23 mouse cellular contexts compared by ENCODE assay signal in the genomic region with DNA sequence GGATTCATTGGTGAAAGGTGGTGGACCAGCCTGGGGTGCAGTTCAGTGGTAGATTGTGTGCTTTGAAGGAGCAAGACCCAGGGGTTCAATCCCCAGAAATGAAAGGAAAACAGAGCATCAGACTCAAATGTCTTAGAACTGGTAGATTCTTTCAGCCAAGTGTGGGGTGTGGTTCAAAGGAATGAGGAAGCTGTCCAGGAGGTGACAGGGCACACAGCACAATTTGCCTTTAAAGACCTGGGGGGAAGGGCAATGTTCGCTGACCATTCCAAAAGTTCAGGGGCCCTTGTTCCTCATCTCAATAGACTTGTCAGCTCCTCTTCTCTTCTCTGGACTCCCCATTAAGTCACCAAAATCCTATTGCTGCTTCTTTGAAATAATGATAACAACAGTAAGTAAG. TPM values are rescaled to one million over a fixed set of nuclear protein-coding genes. Genes with fewer than 3 reads are reported as not detected.
DNase-seq lines count a peak whose midpoint lies in the region; ATAC-seq and TF ChIP-seq lines count a peak whose summit lies in the region.
"Had no signal": no experiment of that assay in that cellular context is flagged by ENCODE, and none has a peak within 500 bp of the region (broad histone marks: within the 10 kb centered on the region; RNA-seq: fewer than 3 reads in every experiment).

No protein-coding gene starts in this region.

- TF ChIP-seq CTCF in intestine, postnatal 0 days (IDR thresholded peaks at IDR 0.05; ENCODE audit: low read depth), result no peak
- TF ChIP-seq CTCF in MEL (IDR thresholded peaks at IDR 0.05 in 2 of 3, conservative IDR thresholded peaks at IDR 0.05 in 1 of 3; ENCODE audit: control insufficient read depth in 1 of 3, insufficient read depth in 1 of 3, low read depth in 2 of 3, low read length in 3 of 3, poor library complexity in 1 of 3, severe bottlenecking in 1 of 3), result no peak

- no peak overlapping the region for H3ac ChIP-seq in myocyte (ENCODE audit: control insufficient read depth, insufficient read length)

- H3K27ac ChIP-seq in intestine, embryonic 16.5 days (ENCODE audit: low read length), result no peak overlapping the region
- no peak overlapping the region for H3K27ac ChIP-seq in intestine, postnatal 0 days (ENCODE audit: low read depth, low read length)
- H3K27ac ChIP-seq in MEL (ENCODE audit: control insufficient read depth, low read depth, low read length), result no peak overlapping the region
- H3K27ac ChIP-seq: heart, adult 2 months; heart, embryonic 13.5 days; hindbrain, postnatal 0 days; kidney, embryonic 15.5 days; limb, embryonic 15.5 days; liver, embryonic 14.5 days; midbrain, embryonic 10.5 days had no signal

- peak; percentile 47 for DNase-seq in MEL (ENCODE audit: low read depth, low spot score)
- DNase-seq in lung, postnatal 25 days (ENCODE audit: low spot score), result peak; percentile 60
- no peak for DNase-seq in layer of hippocampus, adult 11-12 months (ENCODE audit: low spot score)
- DNase-seq: adrenal gland, postnatal 14 days; cerebellum, adult 9-10 months; forebrain, postnatal 0 days; gastrocnemius, postnatal 14 days; heart, adult 2 months; heart, postnatal 14 days; kidney, adult 11 months; kidney, postnatal 36 days; left cerebral cortex, postnatal 4 days had no signal

- ATAC-seq in intestine, embryonic 16.5 days, result 0 out of 2 replicates have a peak, but pooled peaks have one; percentile 19
- no peak for ATAC-seq in intestine, postnatal 0 days
- no peak for ATAC-seq in CD4-positive, CD25-positive, alpha-beta regulatory T cell, adult 4 months
- ATAC-seq: forebrain, postnatal 0 days; hindbrain, postnatal 0 days; midbrain, embryonic 16.5 days had no signal

- H3K9ac ChIP-seq in intestine, embryonic 16.5 days (ENCODE audit: low read depth, low read length), result no peak overlapping the region
- H3K9ac ChIP-seq in intestine, postnatal 0 days (ENCODE audit: low read depth, low read length), result no peak overlapping the region
- H3K9ac ChIP-seq in MEL (ENCODE audit: control insufficient read depth, low read depth, low read length, poor library complexity, severe bottlenecking), result no peak overlapping the region
- H3K9ac ChIP-seq: forebrain, postnatal 0 days; heart, embryonic 13.5 days; kidney, embryonic 15.5 days; limb, embryonic 15.5 days; liver, embryonic 14.5 days had no signal

- TF ChIP-seq POLR2A in MEL (IDR thresholded peaks at IDR 0.05; ENCODE audit: control insufficient read depth in 1 of 2, insufficient read depth in 1 of 2, low read depth in 1 of 2, low read length in 2 of 2, poor library complexity in 1 of 2), result no peak
- no peak for TF ChIP-seq POLR2A in myocyte (IDR thresholded peaks at IDR 0.05; ENCODE audit: insufficient read length, low read depth)

- no peaks in the 10 kb centered on the region for H3K27me3 ChIP-seq in intestine, embryonic 16.5 days (replicated peaks; ENCODE audit: control insufficient read depth, insufficient read depth, low read length)
- H3K27me3 ChIP-seq in intestine, postnatal 0 days (replicated peaks; ENCODE audit: control insufficient read depth, insufficient read depth, low read length), result peaks cover 7% of the 10 kb centered on the region; the same call in 1 of the 2 replicates
- H3K27me3 ChIP-seq in MEL (ENCODE audit: control insufficient read depth in 1 of 2, insufficient read depth in 2 of 2, low read length in 2 of 2) (peaks cover 0 to 3% of the 10 kb centered on the region in 2 experiments; a peak in 2 of 4 replicates), myocyte (ENCODE audit: control insufficient read depth, insufficient read depth, insufficient read length) (no peaks in the 10 kb centered on the region)

- H3K36me3 ChIP-seq in intestine, embryonic 16.5 days (ENCODE audit: control insufficient read depth, insufficient read depth, low read length), result no peaks in the 10 kb centered on the region
- no peaks in the 10 kb centered on the region for H3K36me3 ChIP-seq in intestine, postnatal 0 days (ENCODE audit: control insufficient read depth, insufficient read depth)
- H3K36me3 ChIP-seq in MEL (ENCODE audit: control insufficient read depth in 1 of 2, insufficient read depth in 2 of 2, low read length in 2 of 2) (peaks cover 0 to 8% of the 10 kb centered on the region in 2 experiments; a peak in 2 of 4 replicates), myocyte (ENCODE audit: control insufficient read depth, insufficient read depth) (no peaks in the 10 kb centered on the region)
- H3K36me3 ChIP-seq: heart, embryonic 13.5 days; kidney, embryonic 15.5 days; limb, embryonic 15.5 days; midbrain, embryonic 10.5 days had no signal

- no peaks in the 10 kb centered on the region for H3K9me3 ChIP-seq in intestine, embryonic 16.5 days (ENCODE audit: control insufficient read depth, low read length)
- no peaks in the 10 kb centered on the region for H3K9me3 ChIP-seq in intestine, postnatal 0 days (ENCODE audit: control insufficient read depth)
- H3K9me3 ChIP-seq in MEL (replicated peaks; ENCODE audit: insufficient read depth, low read length), result no peaks in the 10 kb centered on the region
- H3K9me3 ChIP-seq: heart, embryonic 13.5 days; kidney, embryonic 15.5 days; limb, embryonic 15.5 days; midbrain, embryonic 10.5 days had no signal

- no peak overlapping the region for H3K4me2 ChIP-seq in intestine, embryonic 16.5 days (ENCODE audit: low read depth, low read length)
- H3K4me2 ChIP-seq in intestine, postnatal 0 days (replicated peaks; ENCODE audit: low read depth), result no peak overlapping the region
- peak overlapping the region; percentile 36 for H3K4me2 ChIP-seq in myocyte (ENCODE audit: low read depth)
- H3K4me2 ChIP-seq: heart, embryonic 13.5 days; kidney, embryonic 15.5 days; limb, embryonic 15.5 days had no signal

- H3K4me3 ChIP-seq in intestine, embryonic 16.5 days (ENCODE audit: low read length), result no peak overlapping the region
- H3K4me3 ChIP-seq in intestine, postnatal 0 days (ENCODE audit: low read depth, low read length), result no peak overlapping the region
- H3K4me3 ChIP-seq in MEL (ENCODE audit: control insufficient read depth in 1 of 2, insufficient read depth in 1 of 2, low read depth in 2 of 2, low read length in 2 of 2) (no peak overlapping the region), myocyte (no peak overlapping the region)
- H3K4me3 ChIP-seq: heart, adult 2 months; heart, embryonic 13.5 days; kidney, embryonic 15.5 days; limb, embryonic 15.5 days; midbrain, embryonic 10.5 days had no signal

- TF ChIP-seq EP300 in MEL (IDR thresholded peaks at IDR 0.05; ENCODE audit: low read depth in 1 of 2, low read length in 2 of 2), result no peak

- no peak for TF ChIP-seq RAD21 in MEL (IDR thresholded peaks at IDR 0.05; ENCODE audit: low read depth, low read length)

- H3K4me1 ChIP-seq in intestine, embryonic 16.5 days (ENCODE audit: control insufficient read depth, insufficient read depth, low read length), result peaks cover 13% of the 10 kb centered on the region
- H3K4me1 ChIP-seq in intestine, postnatal 0 days (replicated peaks; ENCODE audit: control insufficient read depth, insufficient read depth, low read length), result 0 out of 2 replicates have a peak, but pooled peaks cover 10% of the 10 kb centered on the region
- peaks cover 2 to 23% of the 10 kb centered on the region in 2 experiments; a peak in 3 of 4 replicates for H3K4me1 ChIP-seq in MEL (ENCODE audit: control insufficient read depth in 1 of 2, insufficient read depth in 2 of 2, low read length in 2 of 2)

- 25% methylated on average over 1 of the region's 1 CpGs for WGBS in intestine, embryonic 16.5 days
- WGBS in intestine, postnatal 0 days, result 21% methylated on average over 1 of the region's 1 CpGs

- H3K79me2 ChIP-seq in MEL (ENCODE audit: control insufficient read depth, insufficient read depth, low read length, poor library complexity) (no peaks in the 10 kb centered on the region), myocyte (ENCODE audit: control insufficient read depth, insufficient read depth) (no peaks in the 10 kb centered on the region)

TF ChIP-seq in MEL, 35 proteins besides CTCF, POLR2A, EP300 and RAD21 (continues in another document):
- TF ChIP-seq POLR2AphosphoS2 (IDR thresholded peaks at IDR 0.05; ENCODE audit: low read length) (no peak), ZC3H11A (IDR thresholded peaks at IDR 0.05; ENCODE audit: low read depth, low read length) (no peak), UBTF (IDR thresholded peaks at IDR 0.05; ENCODE audit: borderline replicate concordance, insufficient read depth, low read depth, low read length) (no peak), MYC (IDR thresholded peaks at IDR 0.05; ENCODE audit: low read depth, low read length) (no peak), MAFK (IDR thresholded peaks at IDR 0.05; ENCODE audit: borderline replicate concordance, low read depth, low read length) (no peak), ZMIZ1 (IDR thresholded peaks at IDR 0.05; ENCODE audit: low read depth, low read length) (no peak), ETS1 (IDR thresholded peaks at IDR 0.05; ENCODE audit: low read depth, low read length) (no peak), ZNF384 (IDR thresholded peaks at IDR 0.05; ENCODE audit: low read depth, low read length) (no peak), ZKSCAN1 (IDR thresholded peaks at IDR 0.05; ENCODE audit: low read depth, low read length) (no peak), MXI1 (IDR thresholded peaks at IDR 0.05; ENCODE audit: low read depth, low read length) (no peak)

TF ChIP-seq in myocyte, 11 proteins besides CTCF, POLR2A, EP300 and RAD21:
- TF ChIP-seq MYOD1 (IDR thresholded peaks at IDR 0.05; ENCODE audit: control insufficient read depth in 1 of 3, insufficient read length in 2 of 3, low read depth in 2 of 3) (no peak), TCF12 (IDR thresholded peaks at IDR 0.05; ENCODE audit: insufficient read depth, poor library complexity, severe bottlenecking) (no peak), MAX (IDR thresholded peaks at IDR 0.05; ENCODE audit: low read depth) (no peak), MYOG (IDR thresholded peaks at IDR 0.05; ENCODE audit: control insufficient read depth in 1 of 3, insufficient read depth in 1 of 3, insufficient read length in 2 of 3, low read depth in 2 of 3) (no peak)

RNA-seq across cellular contexts. Expression of a gene that starts 3.5 kb away (rescaled TPM):
- polyA plus RNA-seq in intestine, embryonic 16.5 days (2015; fragmentation: Nextera tagmentation; extraction: Ambion mirVana), result 1.7 and 2.0 TPM in 2 replicates
- polyA plus RNA-seq in intestine, postnatal 0 days (2015; fragmentation: Nextera tagmentation; extraction: Ambion mirVana), result 0.63 and 0.68 TPM in 2 replicates
- total RNA-seq in MEL (2012; rRNA removed), result 1.5 and 2.9 TPM in 2 replicates
- polyA plus RNA-seq in MEL (2012; ENCODE audit: insufficient read depth in 1 of 2, insufficient read length in 2 of 2, low read depth in 1 of 2, low replicate concordance in 2 of 2, missing spikeins in 1 of 2), result 1 to 10 TPM in 1 of 2 experiments, not detected in 1; 7.3 TPM
- 16.9 TPM for polyA plus RNA-seq in myocyte (2012; fragmentation: generic; extraction: Trizol)
- polyA plus RNA-seq in CD4-positive, CD25-positive, alpha-beta regulatory T cell, adult 4 months (2017; shearing (Covaris generic)), result under 1 TPM in 1 of 2 experiments, not detected in 1; 0.24 TPM
